Mouse (Mus musculus): ENCODE measurements at regions not wholly inside any gene's neighbourhood (a gene's known extent, or its start where the extent isn't known, plus 50 kb on each side); places are given as distances from the start of the nearest gene placed in this dataset.

- no peak for TF ChIP-seq POLR2A (IDR thresholded peaks at IDR 0.05; ENCODE audit: low read depth, low read length)
- no peak for TF ChIP-seq CTCF (IDR thresholded peaks at IDR 0.05; ENCODE audit: extremely low read depth, insufficient read length, insufficient replicate concordance, low read depth, low read length)
Measured at GRCm38 (mm10) chr13:43903391-43903790, 118.8 kb downstream of the Cd83 start.

Data from small intestine, adult 2 months (tissue).